Mouse (Mus musculus) CH12.LX (cell line): ENCODE data around the gene Rpgrip1.

ENCODE experiments used
- CTCF ChIP-seq, 2 experiments: IDR thresholded peaks in 1 of 2; conservative IDR thresholded peaks in 1 of 2; 2 replicates each; pipeline ENCODE4 v1.5.1; 2011 to 2012; ENCODE audit warnings: low read depth in 2 of 2, low read length in 2 of 2, improper control_type of control experiment in 1 of 2, inconsistent platforms in 1 of 2, mild to moderate bottlenecking in 1 of 2, moderate library complexity in 1 of 2
- RAD21 ChIP-seq: IDR thresholded peaks from 2 replicates; pipeline ENCODE4 v1.6.1; 2011; ENCODE audit warnings: low read depth, mild to moderate bottlenecking, low read length, improper control_type of control experiment, moderate library complexity

DNA sequence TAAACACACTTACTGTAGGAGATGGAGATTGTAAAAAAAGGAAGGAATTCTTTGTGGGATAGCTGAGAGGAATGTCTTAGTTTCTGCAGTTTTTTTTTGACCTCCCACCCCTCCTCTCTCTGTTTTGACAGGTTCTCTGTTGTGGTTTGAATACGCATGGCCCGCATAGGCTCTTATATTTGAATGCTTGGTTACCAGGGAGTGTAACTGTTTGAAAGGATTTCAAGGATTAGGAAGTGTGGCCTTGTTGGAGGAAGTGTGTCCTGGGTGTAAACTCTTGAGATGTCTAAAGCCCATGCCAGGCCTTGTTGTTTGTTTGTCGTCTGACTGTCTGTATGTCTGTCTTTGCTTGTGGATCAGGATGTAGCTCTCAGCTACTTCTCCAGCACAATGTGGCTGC lies 42.1 kb downstream of the Rpgrip1 start:
- TF ChIP-seq CTCF (conservative IDR thresholded peaks at IDR 0.05 in 1 of 2, IDR thresholded peaks at IDR 0.05 in 1 of 2; ENCODE audit: low read depth in 2 of 2, low read length in 2 of 2) (no peak), RAD21 (no peak)
